Mouse (Mus musculus) right cerebral cortex, postnatal 14 days (tissue): ENCODE measurements around the gene Tmem267.
"Not testable (repeated sequence)": the region's sequence is repeated elsewhere in the genome, so short reads cannot be mapped to it uniquely, and the experiment has no call there.

Experiments
- DNase-seq: peaks from one replicate; pipeline ENCODE4 v3.0.0; 2022

Gene Tmem267

GRCm38 (mm10) chr13:119619735-119620134 is 131.9 kb downstream of the Tmem267 start:
- no peak for DNase-seq

- no peak for DNase-seq
These were observed 135.8 kb downstream of the Tmem267 start, which contains the start of gene Ccl28 for GRCm38 (mm10) chr13:119623634-119624033. Gene Ccl28, plus strand, starts transcription at chr13:119623819.

GRCm38 (mm10) chr13:119625952-119626351 is 138.1 kb downstream of the Tmem267 start:
- not testable (repeated sequence) for DNase-seq

- DNase-seq = peak; percentile 93
These were observed 143.8 kb downstream of the Tmem267 start for GRCm38 (mm10) chr13:119631482-119632155.

DNA sequence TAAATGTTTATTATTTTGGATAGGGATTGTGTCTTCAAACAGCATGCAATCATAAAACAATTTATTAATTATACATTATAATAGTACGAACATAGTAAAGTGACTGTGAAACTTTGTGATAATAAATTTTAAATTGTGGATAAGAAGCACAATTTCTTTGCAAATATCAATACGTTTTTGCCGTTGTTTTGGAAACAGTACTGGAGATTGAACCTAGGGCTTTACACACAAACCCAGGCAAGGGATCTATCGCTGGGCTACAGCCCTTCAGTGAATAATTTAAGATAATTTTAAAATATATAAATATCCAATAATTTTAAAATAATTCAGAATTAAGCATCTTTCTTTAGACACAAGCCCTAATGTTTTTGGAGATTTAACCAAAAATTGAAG is 144.3 kb downstream of the Tmem267 start:
- DNase-seq = no peak

DNA sequence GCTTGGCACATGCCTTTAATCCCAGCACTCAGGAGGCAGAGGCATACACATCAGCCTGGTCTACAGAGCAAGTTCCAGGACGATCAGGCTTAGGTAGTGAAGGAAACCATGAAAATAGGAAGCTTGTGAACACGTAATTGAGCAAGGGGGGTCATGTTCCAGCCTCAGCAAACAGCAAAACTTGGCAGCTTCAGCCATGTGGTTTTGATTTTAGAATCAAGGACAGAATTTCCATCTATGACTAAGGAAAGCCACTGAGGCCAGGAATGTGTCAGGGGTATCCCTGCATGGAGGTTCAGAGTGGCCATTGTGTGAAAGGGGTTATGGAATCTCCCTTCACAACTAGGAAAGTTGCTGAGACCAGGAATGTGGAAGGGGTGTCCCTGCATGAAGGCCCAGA is 147.7 kb downstream of the Tmem267 start:
- no peak for DNase-seq

GRCm38 (mm10) chr13:119637837-119638236 is 150.0 kb downstream of the Tmem267 start:
- DNase-seq = no peak

- no peak for DNase-seq
These were observed 150.6 kb downstream of the Tmem267 start for GRCm38 (mm10) chr13:119638449-119638848.

- DNase-seq = no peak
These were observed 151.5 kb downstream of the Tmem267 start for GRCm38 (mm10) chr13:119639302-119639701.

DNA sequence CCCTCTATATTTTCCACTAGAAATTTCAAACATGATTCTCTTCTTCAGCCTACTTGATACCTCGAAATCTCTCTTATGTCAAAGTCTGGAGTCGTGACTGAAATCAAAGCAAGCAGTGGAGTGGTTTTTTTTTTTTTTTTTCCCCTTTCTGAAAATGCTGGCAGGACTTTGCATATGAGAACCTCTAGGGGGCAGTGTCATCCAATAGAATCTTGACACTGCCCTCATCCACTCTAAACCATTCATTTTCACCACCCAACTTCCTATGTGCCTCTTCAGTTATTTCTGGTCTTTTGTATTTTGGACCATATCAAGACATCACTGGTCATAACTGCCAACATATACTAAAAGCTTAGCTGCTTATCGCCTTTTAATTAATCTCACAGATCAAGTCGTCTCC is 152.7 kb downstream of the Tmem267 start:
- no peak for DNase-seq

- no peak for DNase-seq
These were observed 153.3 kb downstream of the Tmem267 start for GRCm38 (mm10) chr13:119641145-119641544.

DNA sequence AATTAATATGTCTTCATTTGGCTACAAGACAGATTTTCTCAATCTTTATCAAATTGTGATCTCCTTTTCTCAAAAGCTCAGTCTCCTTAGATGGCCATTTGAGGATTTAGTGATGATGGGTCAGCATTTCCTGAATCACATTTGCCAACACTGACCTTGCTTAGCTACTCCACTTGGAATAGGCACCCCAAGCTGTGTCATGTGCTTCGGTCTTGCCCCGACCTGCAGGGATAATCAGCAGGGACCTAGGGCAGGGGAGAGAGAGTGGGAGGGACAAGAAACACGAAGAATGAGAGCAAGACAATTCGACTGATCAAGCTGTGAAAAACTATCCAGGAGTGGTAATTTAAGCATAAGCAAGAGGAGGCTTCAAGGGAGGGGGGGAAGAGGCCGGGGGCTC is 156.9 kb downstream of the Tmem267 start:
- no peak for DNase-seq

DNA sequence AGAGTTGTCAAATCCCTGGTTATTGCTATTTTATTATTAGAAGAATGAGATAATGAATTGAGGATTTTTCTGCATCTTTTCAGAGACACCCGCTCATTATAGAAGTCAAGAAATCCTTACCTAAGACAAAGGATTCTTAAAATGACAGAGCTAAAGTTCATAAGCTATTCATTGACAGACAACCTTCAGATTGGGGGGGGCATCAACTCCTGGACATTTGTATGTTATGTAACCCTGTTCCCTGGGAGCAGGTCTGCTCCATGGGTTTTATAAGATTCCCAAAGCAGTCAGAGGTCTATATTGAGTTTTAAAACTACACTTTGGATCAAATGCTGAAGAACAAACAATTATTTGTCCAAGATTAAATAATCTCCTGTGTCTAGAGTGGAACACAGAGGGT is 158.7 kb downstream of the Tmem267 start:
- no peak for DNase-seq

DNA sequence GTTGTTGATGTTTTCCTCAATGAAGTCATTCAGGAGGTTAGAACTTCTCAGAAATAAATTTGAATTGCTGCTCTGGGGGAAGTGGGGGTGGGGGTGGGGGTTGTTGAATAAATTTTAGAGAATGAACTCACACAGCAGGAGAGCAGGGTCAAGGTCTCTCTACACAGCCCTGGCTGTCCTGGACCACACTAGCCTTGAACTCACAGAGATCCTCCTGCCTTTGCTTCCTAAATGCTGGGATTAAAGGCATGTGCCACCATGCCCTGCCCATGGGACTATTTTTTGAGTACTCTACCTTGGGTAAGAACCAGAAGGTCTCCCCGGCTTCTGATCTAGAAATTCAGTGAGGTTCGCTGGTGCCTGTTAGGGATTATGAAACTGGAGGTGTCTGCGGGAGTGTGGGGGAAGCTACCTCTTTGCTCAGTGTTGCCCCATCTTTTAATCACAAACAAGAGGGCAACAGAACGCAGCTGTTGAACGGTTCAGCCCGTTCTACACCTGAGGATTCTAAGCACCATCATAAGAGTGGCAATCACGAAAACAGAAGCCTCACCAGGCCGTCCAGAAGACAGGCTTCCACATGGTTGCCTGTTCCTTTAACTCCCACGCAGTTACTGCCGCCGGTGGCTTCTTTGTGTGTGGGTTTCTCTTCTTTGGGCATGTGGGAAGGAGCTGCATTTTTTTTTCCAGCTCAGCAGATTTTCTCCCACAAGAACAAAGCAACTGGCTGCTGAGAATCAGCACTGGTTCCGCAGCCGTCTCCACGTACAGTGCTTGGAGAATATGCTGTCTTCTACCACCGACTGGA is 161.3 kb downstream of the Tmem267 start:
- peak; percentile 23 for DNase-seq

DNA sequence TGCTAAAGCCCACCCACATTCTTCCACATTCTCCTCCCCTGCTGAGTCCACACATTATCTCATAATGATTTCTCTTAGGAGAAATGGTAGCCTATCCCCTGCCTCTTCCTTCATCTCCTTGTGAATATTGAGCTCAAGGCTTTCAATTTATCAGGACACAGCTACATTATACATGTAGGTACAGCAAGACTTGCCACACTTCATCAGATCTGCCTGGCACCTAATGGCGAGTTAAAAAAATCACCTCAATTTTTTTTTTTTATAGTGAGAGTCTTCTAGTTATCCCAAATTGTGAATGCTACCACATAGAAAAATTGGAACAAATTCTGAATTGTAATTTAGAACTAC is 161.8 kb downstream of the Tmem267 start:
- DNase-seq = no peak

GRCm38 (mm10) chr13:119654734-119655133 is 166.9 kb downstream of the Tmem267 start:
- no peak for DNase-seq

DNA sequence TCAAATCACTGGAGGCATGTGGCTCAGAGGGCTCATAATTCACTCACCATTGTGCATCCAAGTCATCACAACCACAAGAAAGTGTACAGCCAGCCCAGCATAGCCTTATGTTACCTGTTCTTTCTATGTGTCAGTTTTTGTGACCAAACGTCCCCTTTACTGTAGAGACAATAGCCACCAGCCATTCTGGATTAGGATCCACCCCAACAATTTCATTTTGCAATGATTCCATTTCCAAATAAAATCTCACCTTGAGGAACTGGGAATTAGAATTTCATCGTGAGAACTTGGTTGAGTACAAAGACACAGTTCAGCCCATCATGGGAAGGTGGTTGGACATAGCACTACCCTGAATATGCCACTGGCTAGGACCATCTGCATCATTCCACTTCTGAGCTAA is 168.4 kb downstream of the Tmem267 start:
- DNase-seq = no peak

DNA sequence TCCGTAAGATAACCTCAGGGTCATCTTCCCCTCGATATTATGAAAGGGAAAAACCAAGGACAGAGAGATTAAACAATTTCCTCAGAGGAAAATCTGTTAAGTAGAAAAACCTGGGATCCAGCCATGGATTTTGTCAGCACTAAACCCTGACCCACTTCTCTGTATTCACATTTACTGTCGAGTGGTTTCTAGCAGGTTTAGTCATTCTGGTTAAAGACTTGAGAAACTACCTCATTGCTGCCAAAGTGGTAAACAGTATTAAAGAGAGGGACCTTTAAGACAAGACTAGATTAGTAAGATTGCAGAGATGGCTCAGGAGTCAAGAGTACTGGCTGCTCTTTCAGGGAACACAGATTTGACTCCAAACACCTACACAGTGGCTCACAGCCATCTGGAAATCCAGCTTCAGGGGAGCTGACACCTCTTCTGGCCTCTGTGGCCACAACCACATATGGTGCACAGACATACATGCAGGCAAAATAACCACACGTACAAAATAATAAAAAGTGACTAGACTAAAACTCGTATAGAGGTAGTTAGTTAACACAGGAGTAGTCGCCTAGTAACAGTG is 169.1 kb downstream of the Tmem267 start:
- DNase-seq = no peak
